Mouse (Mus musculus): Measurements from ENCODE around the gene Trim54. TPM values are rescaled to one million over a fixed set of nuclear protein-coding genes. Genes with fewer than 3 reads are reported as not detected.
A peak's percentile ranks its signal among the peaks of the same experiment; 100 is the strongest.

Trim54 gene
- total RNA-seq (2015) (not detected in 2 replicates), total RNA-seq (2017) (not detected in 2 replicates)

DNA sequence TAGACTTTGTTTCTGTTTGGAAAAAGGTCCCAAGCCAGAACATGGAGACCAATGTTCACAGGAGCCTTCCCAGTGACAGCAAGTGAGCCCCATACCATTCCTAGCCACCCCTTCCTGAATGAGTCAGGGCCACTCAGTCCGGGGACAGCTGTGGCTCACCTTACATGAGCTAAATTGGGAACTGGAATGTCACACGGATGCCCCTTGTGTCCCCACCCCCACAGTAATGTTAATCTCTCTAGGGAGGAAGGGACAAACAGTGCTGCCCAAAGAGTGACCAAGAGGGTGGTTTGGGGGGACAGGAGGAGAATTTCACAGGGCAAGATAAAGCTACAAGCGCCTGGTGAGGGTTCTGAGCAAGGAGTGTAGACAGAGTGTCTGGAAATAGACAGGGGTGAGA lies at the start of gene Trim54:
Gene Trim54, plus strand, starts transcription at position 359 of the 400 bp plus-strand sequence.
- no peak for ATAC-seq (ENCODE audit: poor library complexity, severe bottlenecking)

DNA sequence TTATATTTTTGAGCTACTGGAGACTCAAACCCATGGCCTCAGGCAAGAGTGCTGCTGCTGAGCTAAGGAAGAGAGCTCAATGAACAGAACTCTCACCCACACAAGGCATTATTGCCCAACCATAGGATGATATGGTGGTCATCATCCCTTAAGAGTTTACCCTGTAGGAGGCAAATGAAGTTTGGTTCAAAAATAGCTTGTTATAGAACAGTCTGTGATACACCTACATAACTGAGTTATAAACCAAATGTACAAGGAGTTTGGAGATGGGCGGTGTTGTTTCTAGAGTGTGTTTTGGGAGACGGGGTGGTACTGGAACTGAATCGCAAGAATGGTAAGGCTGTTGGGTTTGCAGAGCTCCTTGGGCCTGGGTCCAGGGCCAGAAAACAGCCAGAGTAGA lies 46.7 kb upstream of the Trim54 start:
- no peak for ATAC-seq (ENCODE audit: poor library complexity, severe bottlenecking)

- no peak for ATAC-seq (ENCODE audit: poor library complexity, severe bottlenecking)
Observed at GRCm38 (mm10) chr5:31071059-31071458, 45.5 kb upstream of the Trim54 start.

- no peak for ATAC-seq (ENCODE audit: poor library complexity, severe bottlenecking)
Observed at GRCm38 (mm10) chr5:31071821-31072220, 44.7 kb upstream of the Trim54 start.

DNA sequence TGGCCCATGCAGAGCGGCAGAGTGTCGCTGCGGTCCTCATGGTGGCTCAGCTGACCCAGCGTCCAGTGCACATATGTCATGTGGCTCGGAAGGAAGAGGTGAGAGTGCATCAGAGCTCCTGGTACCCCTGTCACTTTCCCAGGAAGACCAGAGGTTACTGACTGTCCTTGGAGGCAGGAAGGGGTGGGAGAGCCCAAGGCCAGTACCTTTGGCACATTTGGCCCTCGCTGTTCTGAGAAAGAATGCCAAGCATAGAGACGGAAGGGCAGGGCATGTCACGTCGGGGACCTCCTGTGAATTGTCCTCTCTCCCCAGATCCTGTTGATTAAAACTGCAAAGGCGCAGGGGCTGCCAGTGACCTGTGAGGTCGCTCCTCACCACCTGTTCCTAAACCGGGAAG lies 43.3 kb upstream of the Trim54 start:
- no peak for ATAC-seq (ENCODE audit: poor library complexity, severe bottlenecking)

- ATAC-seq (ENCODE audit: poor library complexity, severe bottlenecking): no peak
Observed at GRCm38 (mm10) chr5:31076346-31076745, 40.2 kb upstream of the Trim54 start.

GRCm38 (mm10) chr5:31080059-31080794 lies 36.3 kb upstream of the Trim54 start:
- no peak for ATAC-seq (ENCODE audit: poor library complexity, severe bottlenecking)

DNA sequence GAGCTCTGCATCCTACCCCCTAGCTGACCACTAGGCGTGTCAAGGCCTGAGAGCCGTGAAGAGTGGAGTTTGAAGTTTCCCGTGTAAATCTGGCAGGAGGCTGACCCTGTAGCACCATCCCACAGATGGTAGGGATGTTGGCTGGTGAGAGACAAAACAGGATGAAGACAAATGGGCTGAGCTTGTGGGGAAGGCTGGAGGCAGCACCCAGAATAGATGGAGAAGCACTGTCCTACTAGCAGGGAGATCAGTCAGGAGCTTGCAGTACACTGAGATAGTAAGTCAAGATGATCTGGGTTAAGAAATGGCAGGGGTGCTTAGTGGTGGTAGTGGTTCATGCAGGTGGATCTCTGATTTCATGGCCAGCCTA lies 35.7 kb upstream of the Trim54 start:
- no peak for ATAC-seq (ENCODE audit: poor library complexity, severe bottlenecking)

- peak; percentile 81 for ATAC-seq (ENCODE audit: poor library complexity, severe bottlenecking)
Observed at GRCm38 (mm10) chr5:31081386-31081785, 35.1 kb upstream of the Trim54 start.

GRCm38 (mm10) chr5:31082355-31082754 lies 34.2 kb upstream of the Trim54 start:
- peak; percentile 64; the same call in 1 of the 2 replicates for ATAC-seq (ENCODE audit: poor library complexity, severe bottlenecking)

GRCm38 (mm10) chr5:31082935-31083625 lies 33.4 kb upstream of the Trim54 start:
- no peak for ATAC-seq (ENCODE audit: poor library complexity, severe bottlenecking)

DNA sequence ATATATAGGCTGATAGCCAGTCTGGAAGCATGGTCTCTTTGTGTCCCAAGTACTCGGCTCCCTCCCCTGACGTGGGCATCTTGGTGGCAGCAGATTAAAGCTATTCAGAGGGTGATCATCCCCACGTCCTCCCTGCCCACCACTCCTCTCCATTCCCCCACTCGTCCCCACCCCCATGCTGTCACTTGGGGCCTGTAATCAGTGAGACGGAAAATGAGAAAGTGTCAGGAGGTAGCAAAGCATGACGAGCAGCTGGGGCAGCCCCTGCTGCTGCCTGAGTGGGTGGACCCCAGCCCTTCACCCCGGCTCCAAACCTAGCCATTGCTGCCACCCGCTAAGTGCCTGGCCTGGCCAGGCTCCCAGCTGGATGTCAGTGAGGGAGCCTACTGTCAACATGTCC lies 32.6 kb upstream of the Trim54 start:
- no peak for ATAC-seq (ENCODE audit: poor library complexity, severe bottlenecking)

- no peak for ATAC-seq (ENCODE audit: poor library complexity, severe bottlenecking)
Observed at GRCm38 (mm10) chr5:31086606-31087005, 29.9 kb upstream of the Trim54 start.

DNA sequence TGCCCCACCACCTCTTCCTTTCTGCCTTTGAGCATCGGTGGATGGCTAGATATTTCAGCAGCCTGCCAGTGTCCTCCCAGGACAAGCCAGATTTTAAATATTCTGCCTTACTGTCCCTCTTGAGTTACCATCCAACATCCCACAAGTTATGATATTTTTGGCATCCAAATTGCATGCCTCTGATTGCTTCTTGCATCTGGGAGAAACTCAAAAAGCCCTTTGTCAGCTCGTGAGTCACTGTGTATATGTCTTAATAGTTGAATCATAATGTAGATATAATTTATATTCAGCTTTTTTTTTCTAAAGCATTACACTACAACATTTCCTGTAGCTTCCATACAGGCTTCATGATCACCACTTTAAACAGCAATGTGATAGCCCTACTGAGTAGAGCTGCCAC lies 29.4 kb upstream of the Trim54 start:
- no peak for ATAC-seq (ENCODE audit: poor library complexity, severe bottlenecking)

GRCm38 (mm10) chr5:31092231-31092975 lies 24.1 kb upstream of the Trim54 start:
- ATAC-seq (ENCODE audit: poor library complexity, severe bottlenecking): no peak

DNA sequence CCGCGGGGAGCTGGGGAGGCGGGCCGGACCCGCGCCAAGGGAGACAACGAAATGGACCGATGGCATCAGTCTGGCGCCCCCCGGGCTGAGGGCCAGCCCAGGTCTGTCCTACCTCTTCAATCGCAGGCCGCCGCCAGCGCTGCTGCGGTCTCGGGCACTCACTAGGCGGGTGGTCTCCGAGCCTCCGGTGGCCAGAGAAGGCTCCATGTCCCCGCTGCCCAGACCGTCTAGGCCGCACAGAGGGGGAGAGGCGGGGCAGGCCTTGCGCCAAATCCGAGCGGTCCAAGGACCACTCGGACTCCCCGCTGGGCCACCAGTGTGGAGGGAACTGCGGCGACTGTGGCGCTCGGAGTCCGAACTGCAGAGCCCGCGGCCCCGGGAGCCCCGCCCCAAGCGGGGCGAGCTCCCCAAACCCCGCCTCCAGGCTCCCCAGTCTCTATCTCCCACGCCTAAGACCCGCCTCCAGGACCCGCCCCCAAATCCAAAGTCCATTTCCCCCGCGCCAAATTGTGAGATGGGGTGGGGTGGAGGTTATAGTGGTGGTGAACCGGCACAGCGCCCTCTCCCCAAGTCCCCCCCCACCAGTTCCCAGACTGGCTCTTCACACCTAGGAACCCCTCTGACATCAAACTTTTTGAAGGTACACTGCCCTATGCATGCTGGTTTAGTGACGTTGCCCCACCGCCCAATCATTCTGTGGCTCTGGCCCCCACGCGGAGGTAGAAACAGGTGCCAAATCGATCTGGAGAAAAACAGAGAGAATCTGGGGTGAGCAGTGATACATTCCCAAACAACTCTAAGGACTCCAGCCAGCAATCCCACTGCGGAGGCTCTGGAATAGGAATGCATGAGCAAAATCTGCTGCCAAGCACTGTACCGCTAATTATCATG lies 23.1 kb upstream of the Trim54 start:
- no peak for ATAC-seq (ENCODE audit: poor library complexity, severe bottlenecking)

DNA sequence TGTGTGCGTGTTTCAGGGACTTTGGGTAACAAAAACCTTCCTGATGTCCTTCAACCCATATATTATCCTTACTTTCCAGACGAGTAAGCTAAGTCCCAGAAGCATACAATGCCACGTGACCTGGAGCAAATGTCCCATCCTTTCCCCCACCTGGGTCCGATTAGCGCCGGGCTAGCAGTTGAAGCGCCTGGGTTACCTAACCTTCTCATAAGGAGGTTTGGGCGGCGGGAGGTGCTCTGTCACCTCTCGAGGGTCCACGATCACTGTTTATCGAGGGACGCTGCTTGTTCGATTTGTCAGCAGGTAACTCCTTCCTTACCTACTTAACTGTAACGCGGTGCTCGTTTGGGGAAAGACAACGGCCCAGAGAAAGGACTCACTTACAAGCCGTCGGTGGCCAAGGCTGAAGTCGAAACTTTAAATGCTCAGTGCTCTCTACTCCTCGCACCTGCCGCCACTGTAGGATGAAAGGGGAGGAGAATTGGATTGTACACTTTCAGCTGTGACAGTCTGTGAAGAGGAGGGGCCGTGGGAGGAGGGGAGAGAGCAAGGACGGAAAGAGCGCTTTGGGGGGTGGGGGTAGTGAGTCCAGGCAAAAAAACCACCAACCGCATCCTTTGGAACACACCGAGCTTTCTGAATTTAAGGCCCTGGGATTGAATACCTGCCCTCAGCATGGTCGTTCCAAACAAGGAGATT lies 22.3 kb upstream of the Trim54 start:
- no peak for ATAC-seq (ENCODE audit: poor library complexity, severe bottlenecking)

DNA sequence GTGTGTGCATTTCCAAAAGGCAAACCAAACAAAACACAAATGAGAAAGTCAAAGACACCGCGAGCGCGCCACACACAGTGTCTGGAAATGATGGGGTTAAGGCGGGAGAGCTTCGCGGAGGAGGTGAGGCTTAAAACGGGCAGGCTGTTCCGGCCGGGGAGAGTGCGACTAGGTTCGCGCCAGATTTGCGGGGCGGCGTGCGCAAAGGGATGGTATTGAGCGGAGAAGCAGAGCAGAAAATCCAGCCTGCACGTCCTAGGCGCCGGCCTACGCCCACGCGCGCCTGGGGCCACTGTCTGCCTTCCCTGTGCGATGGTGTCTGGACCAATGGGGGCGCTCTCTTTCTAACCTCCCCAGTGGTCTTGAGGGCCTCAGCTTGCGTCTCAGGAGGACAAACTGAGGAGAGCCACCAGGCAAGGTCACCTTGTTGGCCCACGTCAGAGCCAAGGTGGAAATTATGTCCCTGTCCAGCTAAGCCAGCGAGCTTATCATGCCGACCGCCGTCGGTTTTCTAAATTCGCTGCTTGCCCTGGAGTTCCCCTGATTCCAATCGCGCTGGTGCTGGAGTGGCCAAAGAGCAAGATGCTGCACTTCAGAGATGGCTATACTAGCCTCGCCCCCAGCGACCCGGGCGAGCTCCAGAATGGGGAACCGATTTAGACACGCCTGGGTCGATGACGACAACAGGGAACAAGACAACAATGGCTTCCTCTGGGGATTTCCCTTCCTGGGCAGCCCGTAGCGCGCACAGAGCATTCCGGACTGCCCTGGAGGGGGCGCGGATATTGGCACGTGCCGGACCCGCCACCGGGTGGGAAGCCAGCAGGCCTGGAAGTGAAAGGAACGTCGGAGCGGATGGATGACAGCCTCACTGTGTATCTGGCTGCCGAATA lies 21.5 kb upstream of the Trim54 start:
- peak; percentile 96 for ATAC-seq (ENCODE audit: poor library complexity, severe bottlenecking)

Data from megakaryocyte, adult 5-6 weeks (primary cell).